Mouse (Mus musculus) fat pad, adult 2 months (tissue): ENCODE measurements around the gene Fto.

Source experiments
- DNase-seq: peaks from one replicate; pipeline ENCODE4 v3.0.0-alpha.2; 2011; ENCODE audit warnings: low read depth, low spot score; ENCODE audit errors: extremely low read depth

The Fto gene

GRCm38 (mm10) chr8:91714733-91715132, 401.4 kb downstream of the Fto start:
- DNase-seq: peak; percentile 82

DNA sequence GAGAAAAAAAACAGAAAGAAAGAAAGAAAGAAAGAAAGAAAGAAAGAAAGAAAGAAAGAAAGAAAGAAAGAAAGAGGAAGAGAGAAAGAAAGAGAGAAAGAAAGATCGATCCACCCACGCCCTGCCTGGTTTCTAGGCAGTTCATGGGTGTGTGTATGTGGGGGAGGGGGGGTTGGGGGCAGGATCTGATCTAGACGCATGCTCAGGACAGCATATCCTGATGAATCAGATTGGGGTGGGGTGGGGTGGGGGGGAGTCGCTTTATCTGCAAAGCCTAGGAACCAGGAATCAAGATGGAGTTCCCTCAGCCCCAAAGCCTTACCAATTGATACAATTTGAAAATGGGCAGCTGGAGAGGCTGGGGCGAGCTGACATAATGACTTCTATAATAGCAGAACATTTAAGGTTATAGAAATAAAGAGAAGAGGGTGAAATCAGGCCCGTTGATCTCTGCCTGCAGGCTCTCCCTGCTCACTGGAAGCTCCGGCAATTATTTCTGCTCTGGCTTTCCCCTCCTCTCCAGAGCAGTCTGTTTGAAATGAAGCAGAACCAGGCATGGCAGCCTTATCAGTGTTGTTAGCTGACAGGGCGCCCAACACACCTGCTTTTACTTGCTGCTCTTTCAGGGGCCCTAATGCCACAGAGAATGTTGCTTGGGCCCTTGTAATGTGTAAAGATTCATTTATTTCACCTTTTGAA, 402.2 kb downstream of the Fto start:
- DNase-seq: no peak
